Mouse (Mus musculus) heart, postnatal 0 days (tissue): ENCODE results near the gene Myef2.

Source experiments
- CTCF ChIP-seq: IDR thresholded peaks from 2 replicates; pipeline ENCODE4 v1.5.1; 2016; ENCODE audit warnings: antibody characterized with exemption, control low read depth, low read depth
- EP300 ChIP-seq: IDR thresholded peaks from 2 replicates; pipeline ENCODE4 v1.6.1; 2016; ENCODE audit warnings: antibody characterized with exemption, low read depth

DNA sequence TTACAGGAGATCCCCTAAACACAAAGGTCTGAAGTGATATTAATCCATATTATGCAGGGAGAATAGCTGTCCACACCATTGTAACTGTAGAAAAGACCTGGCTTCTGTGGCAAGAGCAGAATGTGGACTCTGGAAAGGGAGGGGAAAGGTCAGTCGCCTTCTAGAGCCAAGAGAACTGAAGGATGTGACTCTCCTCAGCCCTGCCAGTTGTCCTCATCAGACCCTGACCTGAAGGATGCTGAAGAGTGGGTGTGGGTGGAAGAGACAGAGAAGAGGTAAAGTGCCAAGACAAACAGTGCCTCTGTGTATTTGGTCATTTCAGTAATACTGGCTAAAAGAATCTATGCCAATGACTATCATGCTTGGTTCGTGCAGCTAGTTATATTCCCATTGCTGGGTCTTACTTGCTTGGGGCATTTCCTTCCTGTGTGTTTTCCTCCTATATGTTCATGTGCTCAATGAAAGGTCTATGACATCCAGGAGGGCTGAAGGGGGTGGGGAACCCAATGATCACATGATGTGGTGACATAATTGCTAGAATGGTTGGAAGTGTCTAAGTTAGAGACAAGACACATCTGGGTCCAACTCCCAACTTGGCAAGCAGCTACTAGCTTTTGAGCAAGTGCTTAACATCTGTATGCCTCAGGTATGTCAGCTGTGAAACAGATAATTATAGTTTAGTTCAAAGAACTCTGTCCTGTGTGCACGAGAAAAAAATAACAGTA, 50.2 kb downstream of the Myef2 start:
- TF ChIP-seq CTCF (no peak), EP300 (no peak)
